In genomic region chr1:82479696-82480487, GRCm38 (mm10) we compare ENCODE assay signal across 24 mouse cellular contexts.
A peak's percentile ranks its signal among the peaks of the same experiment; 100 is the strongest.
DNase-seq lines count a peak whose midpoint lies in the region; ATAC-seq and TF ChIP-seq lines count a peak whose summit lies in the region.
"Had no signal": no experiment of that assay in that cellular context is flagged by ENCODE, and none has a peak within 500 bp of the region (broad histone marks: within the 10 kb centered on the region; RNA-seq: fewer than 3 reads in every experiment).

No protein-coding gene starts in this region.

- H3K4me2 ChIP-seq in midbrain, embryonic 11.5 days, result no peak overlapping the region
- H3K4me2 ChIP-seq in midbrain, postnatal 0 days (ENCODE audit: low read depth, low read length, poor library complexity, severe bottlenecking), result no peak overlapping the region
- H3K4me2 ChIP-seq: heart, embryonic 15.5 days; hindbrain, embryonic 13.5 days; limb, embryonic 12.5 days; liver, embryonic 15.5 days; lung, embryonic 15.5 days; neural tube, embryonic 13.5 days; stomach, embryonic 15.5 days had no signal

- no peaks in the 10 kb centered on the region for H3K36me3 ChIP-seq in midbrain, embryonic 11.5 days (ENCODE audit: control insufficient read depth, insufficient read depth, low read length)
- H3K36me3 ChIP-seq in midbrain, embryonic 10.5 days, result no peaks in the 10 kb centered on the region
- no peaks in the 10 kb centered on the region for H3K36me3 ChIP-seq in midbrain, postnatal 0 days (ENCODE audit: insufficient read depth, low read length)
- H3K36me3 ChIP-seq: G1E; heart, embryonic 15.5 days; hindbrain, embryonic 13.5 days; limb, embryonic 12.5 days; liver, embryonic 15.5 days; lung, embryonic 15.5 days; neural tube, embryonic 13.5 days; stomach, embryonic 15.5 days had no signal

- H3K9ac ChIP-seq in midbrain, embryonic 11.5 days (ENCODE audit: low read length), result no peak overlapping the region
- H3K9ac ChIP-seq in midbrain, postnatal 0 days (replicated peaks; ENCODE audit: low read length, poor library complexity, severe bottlenecking), result no peak overlapping the region
- H3K9ac ChIP-seq: heart, embryonic 15.5 days; hindbrain, embryonic 13.5 days; limb, embryonic 12.5 days; liver, embryonic 15.5 days; lung, embryonic 15.5 days; neural tube, embryonic 13.5 days; stomach, embryonic 15.5 days had no signal

- no peak overlapping the region for H3K27ac ChIP-seq in midbrain, embryonic 11.5 days (ENCODE audit: low read depth, low read length)
- no peak overlapping the region for H3K27ac ChIP-seq in midbrain, embryonic 10.5 days (replicated peaks)
- no peak overlapping the region for H3K27ac ChIP-seq in midbrain, postnatal 0 days (ENCODE audit: low read depth, low read length)
- H3K27ac ChIP-seq: heart, embryonic 15.5 days; hindbrain, embryonic 13.5 days; limb, embryonic 12.5 days; liver, embryonic 15.5 days; lung, embryonic 15.5 days; neural tube, embryonic 13.5 days; stomach, embryonic 15.5 days had no signal

- WGBS in midbrain, embryonic 11.5 days, result 92% methylated on average over 12 of the region's 12 CpGs
- 91% methylated on average over 12 of the region's 12 CpGs for WGBS in midbrain, embryonic 10.5 days
- WGBS in midbrain, postnatal 0 days, result 84% methylated on average over 12 of the region's 12 CpGs

- no peaks in the 10 kb centered on the region for H3K27me3 ChIP-seq in midbrain, embryonic 11.5 days (ENCODE audit: control insufficient read depth, insufficient read depth, low read length)
- no peaks in the 10 kb centered on the region for H3K27me3 ChIP-seq in midbrain, embryonic 10.5 days (ENCODE audit: low read depth, poor library complexity, severe bottlenecking)
- H3K27me3 ChIP-seq in midbrain, postnatal 0 days (ENCODE audit: insufficient read depth, low read length), result no peaks in the 10 kb centered on the region
- H3K27me3 ChIP-seq: heart, embryonic 15.5 days; hindbrain, embryonic 13.5 days; limb, embryonic 12.5 days; liver, embryonic 15.5 days; lung, embryonic 15.5 days; neural tube, embryonic 13.5 days; stomach, embryonic 15.5 days had no signal

- H3K9me3 ChIP-seq in midbrain, embryonic 11.5 days (ENCODE audit: control insufficient read depth, low read length), result no peaks in the 10 kb centered on the region
- no peaks in the 10 kb centered on the region for H3K9me3 ChIP-seq in midbrain, embryonic 10.5 days (replicated peaks)
- H3K9me3 ChIP-seq in midbrain, postnatal 0 days (ENCODE audit: low read length), result no peaks in the 10 kb centered on the region
- H3K9me3 ChIP-seq: G1E; heart, embryonic 15.5 days; hindbrain, embryonic 13.5 days; limb, embryonic 12.5 days; liver, embryonic 15.5 days; lung, embryonic 15.5 days; neural tube, embryonic 13.5 days; stomach, embryonic 15.5 days had no signal

- DNase-seq in cerebellum, postnatal 14 days, result peak; percentile 37 to 52
- no peak for DNase-seq in cerebellum, postnatal 36 days
- peak; percentile 80 for DNase-seq in heart, adult 11 months
- DNase-seq in heart, adult 18-20 months, result no peak
- DNase-seq in midbrain, embryonic 11.5 days (ENCODE audit: low spot score, missing footprints), result peak; percentile 71
- DNase-seq in midbrain, embryonic 10.5 days (ENCODE audit: low spot score), result no peak
- peak; percentile 10 for DNase-seq in midbrain, postnatal 0 days (ENCODE audit: low spot score)
- DNase-seq in right cerebral cortex, postnatal 14 days, result no peak
- DNase-seq: adrenal gland, postnatal 10 days; cerebellum, adult 11 months; cerebellum, adult 9-11 months; heart, postnatal 36 days; kidney, adult 11 months; kidney, postnatal 14 days; layer of hippocampus, adult 9-11 months; lung, postnatal 36 days had no signal

- no peak for TF ChIP-seq CTCF in midbrain, postnatal 0 days (IDR thresholded peaks at IDR 0.05)

- no peak for ATAC-seq in midbrain, embryonic 11.5 days (ENCODE audit: low FRiP score)
- no peak; the same call in 1 of the 2 replicates for ATAC-seq in midbrain, postnatal 0 days (ENCODE audit: low FRiP score)

- no peak overlapping the region for H3K4me3 ChIP-seq in midbrain, embryonic 11.5 days (ENCODE audit: low read depth, low read length)
- H3K4me3 ChIP-seq in midbrain, embryonic 10.5 days, result no peak overlapping the region
- no peak overlapping the region for H3K4me3 ChIP-seq in midbrain, postnatal 0 days (ENCODE audit: low read depth, low read length)
- H3K4me3 ChIP-seq: heart, embryonic 15.5 days; hindbrain, embryonic 13.5 days; limb, embryonic 12.5 days; liver, embryonic 15.5 days; lung, embryonic 15.5 days; neural tube, embryonic 13.5 days; stomach, embryonic 15.5 days had no signal

- H3K4me1 ChIP-seq in midbrain, embryonic 11.5 days (ENCODE audit: control insufficient read depth, insufficient read depth, low read length), result no peaks in the 10 kb centered on the region
- H3K4me1 ChIP-seq in midbrain, embryonic 10.5 days, result peaks cover 14% of the 10 kb centered on the region
- H3K4me1 ChIP-seq in midbrain, postnatal 0 days (ENCODE audit: insufficient read depth, low read length), result no peaks in the 10 kb centered on the region
- H3K4me1 ChIP-seq: heart, embryonic 15.5 days; liver, embryonic 15.5 days; stomach, embryonic 15.5 days had no signal

Comparison
In these comparisons a context has a peak if more than half of its experiments do, and no peak if none do; other contexts are left out.
1. DNase-seq: peak in cerebellum, postnatal 14 days (2 of 2), heart, adult 11 months (single experiment), midbrain, embryonic 11.5 days (single experiment) and midbrain, postnatal 0 days (single experiment); none in cerebellum, postnatal 36 days (0 of 2), heart, adult 18-20 months (0 of 2), midbrain, embryonic 10.5 days (single experiment) and right cerebral cortex, postnatal 14 days (single experiment).